Mouse (Mus musculus): Measurements from ENCODE around the gene Cd81.

GRCm38 (mm10) chr7:143057023-143057422, 4.5 kb downstream of the Cd81 start:
- TF ChIP-seq POLR2A (IDR thresholded peaks at IDR 0.05; ENCODE audit: control insufficient read depth, extremely low read depth, insufficient read depth, low read length, poor library complexity) = no peak
- TF ChIP-seq CTCF (IDR thresholded peaks at IDR 0.05; ENCODE audit: borderline replicate concordance, control insufficient read depth, extremely low read depth, insufficient read depth, low read length, poor library complexity) = no peak
